Mouse (Mus musculus): ENCODE measurements around the gene Rasl10a. TPM values are rescaled to one million over a fixed set of nuclear protein-coding genes. Genes with fewer than 3 reads are reported as not detected.

Gene Rasl10a
- total RNA-seq, 2 experiments from 2014 or later, result not detected

GRCm38 (mm10) chr11:5098736-5099542, 41.0 kb downstream of the Rasl10a start, which contains the start of the genes Rhbdd3 and Ewsr1:
Rhbdd3 (plus strand) TSS chr11:5098926.
Ewsr1 (minus strand) TSS chr11:5099266.
- DNase-seq, result peak; percentile 98
- intact Hi-C loops (cut with DNase I), result no loop called here
- Histone ChIP-seq H3K4me3 (peak within 1 kb of the TSS; percentile 100), H3K27ac (peak within 1 kb of the TSS; percentile 99)
- TF ChIP-seq CTCF (IDR thresholded peaks at IDR 0.05), result no peak

DNA sequence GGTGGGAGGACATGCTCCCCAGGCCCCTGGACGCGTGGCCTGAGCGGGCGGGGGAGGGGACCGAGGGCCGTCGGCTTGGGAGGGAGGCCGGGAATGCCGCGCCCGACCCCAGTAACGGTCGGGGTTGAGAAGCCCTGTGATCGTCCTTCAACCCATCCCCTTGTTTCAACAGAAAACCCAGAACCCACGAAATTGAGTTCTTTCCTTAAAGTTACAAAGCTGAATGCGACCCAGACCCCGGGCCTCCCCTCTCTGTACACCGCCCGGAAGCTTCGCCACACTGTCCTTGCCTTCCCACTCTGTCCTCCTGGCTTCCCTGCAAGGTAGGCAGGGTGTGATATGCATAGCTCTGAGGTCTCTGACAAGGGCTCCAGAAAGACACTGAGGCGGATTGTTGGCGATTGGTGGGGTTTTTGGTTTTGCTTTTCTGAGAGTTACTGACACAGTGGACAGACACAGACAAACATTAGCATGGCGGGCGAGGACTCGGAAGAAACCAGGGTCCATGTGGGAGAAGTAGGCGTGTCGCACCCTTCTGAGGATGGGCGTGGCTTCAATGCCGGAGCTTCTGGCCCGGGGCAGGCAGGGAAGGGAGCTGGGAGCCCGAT, 41.8 kb downstream of the Rasl10a start:
- TF ChIP-seq CTCF (IDR thresholded peaks at IDR 0.05), result no peak
- peak; percentile 87 for DNase-seq
- intact Hi-C loops (cut with DNase I), result no loop called here
- peak overlapping the region; percentile 100 for H3K4me3 ChIP-seq
- H3K27ac ChIP-seq, result peak overlapping the region; percentile 99

DNA sequence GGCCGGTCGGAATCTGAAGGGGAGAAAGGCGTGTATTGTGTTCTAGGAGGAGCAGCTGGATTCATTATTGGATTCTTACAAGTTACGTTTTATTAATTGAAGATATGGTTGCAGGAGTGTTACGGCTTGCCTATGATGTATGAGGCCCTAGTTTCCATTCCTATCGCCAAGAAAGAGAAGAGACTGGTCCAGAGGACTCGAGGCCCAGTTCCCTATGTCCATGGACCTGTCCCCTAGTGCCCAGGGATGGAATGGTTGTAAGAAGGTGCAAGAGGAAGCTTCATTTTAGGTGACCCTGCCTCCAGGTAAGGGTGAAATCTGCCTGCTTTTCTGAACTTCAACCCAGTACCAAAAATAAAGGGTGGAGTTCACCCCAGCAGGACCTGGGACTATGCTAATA, 42.4 kb downstream of the Rasl10a start:
- TF ChIP-seq CTCF (IDR thresholded peaks at IDR 0.05), result no peak
- intact Hi-C loops (cut with DNase I), result no loop called here
- peak overlapping the region; percentile 100 for H3K4me3 ChIP-seq
- peak overlapping the region; percentile 99 for H3K27ac ChIP-seq
- no peak for DNase-seq

GRCm38 (mm10) chr11:5100801-5101200, 42.9 kb downstream of the Rasl10a start:
- peak overlapping the region; percentile 100 for H3K4me3 ChIP-seq
- no peak for DNase-seq
- TF ChIP-seq CTCF (IDR thresholded peaks at IDR 0.05), result no peak
- H3K27ac ChIP-seq, result peak overlapping the region; percentile 41
- intact Hi-C loops (cut with DNase I), result no loop called here

DNA sequence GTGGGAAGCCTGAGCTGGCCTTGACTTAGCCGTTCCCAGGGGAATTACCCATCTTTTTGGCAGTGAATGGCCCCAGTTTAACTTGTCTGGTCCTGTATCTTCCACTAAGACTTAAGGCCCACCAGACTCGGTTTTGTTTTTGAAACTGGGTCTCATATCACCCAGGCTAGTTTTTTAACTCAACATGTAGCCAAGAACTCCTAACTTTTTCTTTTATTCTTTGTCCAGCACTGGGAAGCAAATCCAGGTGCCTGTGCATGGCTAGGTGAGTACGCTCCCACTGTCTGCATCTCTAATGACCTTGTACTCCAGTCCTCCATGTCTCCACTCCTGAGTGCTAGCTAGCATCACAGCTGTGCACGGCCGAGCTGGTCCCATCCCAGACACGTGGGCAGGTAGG, 43.7 kb downstream of the Rasl10a start:
- Histone ChIP-seq H3K27ac (0 out of 2 replicates have a peak overlapping the region, but pooled peaks have one; percentile 41), H3K4me3 (no peak overlapping the region)
- no peak for DNase-seq
- intact Hi-C loops (cut with DNase I), result no loop called here
- no peak for TF ChIP-seq CTCF (IDR thresholded peaks at IDR 0.05)

DNA sequence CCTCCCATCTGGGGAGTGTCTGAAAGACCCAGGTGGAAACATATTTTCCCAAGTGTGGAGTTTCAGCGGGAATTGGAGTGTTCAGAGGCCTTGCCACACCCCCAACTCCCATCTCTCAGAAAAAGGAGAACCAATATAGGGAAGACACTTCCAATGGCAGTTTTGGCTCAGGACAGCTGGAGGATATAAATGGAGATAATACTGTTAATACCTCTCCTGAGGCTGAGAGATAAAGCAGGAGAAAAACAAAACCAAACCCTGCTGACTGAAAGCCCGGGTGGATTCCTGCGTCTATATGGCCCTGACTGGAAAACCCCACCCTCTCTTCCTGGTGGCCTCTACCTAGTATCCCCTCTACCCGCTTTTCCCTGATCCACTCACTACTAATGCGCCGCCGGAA, 44.5 kb downstream of the Rasl10a start:
- intact Hi-C loops (cut with DNase I), result no loop called here
- Histone ChIP-seq H3K27ac (peak overlapping the region; percentile 7; the same call in 1 of the 2 replicates), H3K4me3 (no peak overlapping the region)
- DNase-seq, result no peak
- TF ChIP-seq CTCF (IDR thresholded peaks at IDR 0.05), result no peak

GRCm38 (mm10) chr11:5103986-5104509, 46.1 kb downstream of the Rasl10a start:
- H3K27ac ChIP-seq, result peak overlapping the region; percentile 84
- DNase-seq, result peak; percentile 58
- TF ChIP-seq CTCF (IDR thresholded peaks at IDR 0.05), result no peak
- intact Hi-C loops (cut with DNase I), result no loop called here
- no peak overlapping the region for H3K4me3 ChIP-seq

DNA sequence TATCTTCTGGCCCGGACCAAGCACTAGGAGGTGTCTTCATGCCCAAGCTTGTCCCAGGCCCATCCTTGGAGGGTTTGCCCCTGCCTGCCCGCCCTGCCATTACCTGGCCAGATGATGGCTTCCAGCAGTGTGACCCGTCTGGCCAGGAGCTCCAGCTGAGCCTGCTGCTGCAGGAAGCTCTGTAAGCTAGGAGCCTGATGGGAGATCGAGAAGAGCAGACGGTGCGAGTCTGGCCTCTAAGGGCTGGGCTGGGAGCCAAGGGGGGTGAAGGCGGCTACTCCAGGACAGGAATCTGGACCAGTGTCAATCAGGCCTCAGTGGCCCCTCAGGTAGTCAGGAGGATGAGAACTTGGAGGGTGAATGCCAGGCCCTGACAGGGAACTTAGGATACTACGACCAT, 51.5 kb downstream of the Rasl10a start:
- intact Hi-C loops (cut with DNase I), result no loop called here
- DNase-seq, result no peak
- no peak overlapping the region for H3K4me3 ChIP-seq
- TF ChIP-seq CTCF (IDR thresholded peaks at IDR 0.05), result no peak
- no peak overlapping the region for H3K27ac ChIP-seq

Small RNA genes within 50 kb of the gene (microRNA-seq; reads per million reads assigned to microRNA genes)
- gene Gm47296, result not detected

Other genes with a start within 250 kb of the Rasl10a start
- 10 to 100 TPM; 50.7 to 59.7 TPM for gene Nf2, start 208.6 kb upstream of the Rasl10a start, total RNA-seq (2021)
- under 1 TPM; 0.20 to 0.31 TPM for gene Nipsnap1, start 184.2 kb upstream of the Rasl10a start, total RNA-seq (2021)
- 10 to 100 TPM; 15.5 to 16.7 TPM for gene Thoc5, start 162.8 kb upstream of the Rasl10a start, total RNA-seq (2021)
- gene Nefh, start 110.1 kb upstream of the Rasl10a start, total RNA-seq (2021), result not detected
- 10 to 100 TPM; 35.8 to 40.5 TPM for gene Ap1b1, start 71.3 kb upstream of the Rasl10a start, total RNA-seq (2021)
- gene Gas2l1, start 7.2 kb downstream of the Rasl10a start, total RNA-seq (2021), result 1 to 10 TPM; 3.6 to 5.0 TPM
- 10 to 100 TPM; 24.1 to 32.1 TPM for gene Rhbdd3, start 40.8 kb downstream of the Rasl10a start, total RNA-seq (2021)
- gene Ewsr1, start 41.1 kb downstream of the Rasl10a start, total RNA-seq (2021), result 10 to 100 TPM; 79.3 to 86.5 TPM
- 10 to 100 TPM in 1 of 2 experiments, 1 to 10 TPM in 1; 5.4 to 10.9 TPM for gene Emid1, start 94.1 kb downstream of the Rasl10a start, total RNA-seq (2021)
- 10 to 100 TPM; 39.4 to 58.7 TPM for gene Kremen1, start 203.4 kb downstream of the Rasl10a start, total RNA-seq (2021)

Data from gastrocnemius, adult 2 months (tissue).